Mouse (Mus musculus) forebrain, embryonic 16.5 days (tissue): Measurements from ENCODE around the gene Taf8. TPM values are rescaled to one million over a fixed set of nuclear protein-coding genes. Genes with fewer than 3 reads are reported as not detected.

Experiments used
- ATAC-seq: fragments of 200-750 bp; cut with Nextera tagmentation; 2 replicates; pipeline ENCODE4 v1.8.0; 2017; ENCODE audit warnings: mild to moderate bottlenecking, moderate library complexity
- H3K27ac ChIP-seq: fragments of 300-500 bp; sonication (generic); 2 replicates; pipeline ENCODE4 v1.5.1; 2014; ENCODE audit warnings: low read length, control low read depth
- H3K27me3 ChIP-seq: fragments of 300-500 bp; sonication (generic); replicated peaks from 2 replicates; pipeline ENCODE4 v1.6.1; 2014; ENCODE audit warnings: low read length; ENCODE audit not compliant: control insufficient read depth, insufficient read depth
- H3K36me3 ChIP-seq: fragments of 300-500 bp; sonication (generic); 2 replicates; pipeline ENCODE4 v1.6.1; 2014; ENCODE audit not compliant: control insufficient read depth, insufficient read depth
- H3K4me1 ChIP-seq: fragments of 300-500 bp; sonication (generic); replicated peaks from 2 replicates; pipeline ENCODE4 v1.6.1; 2014; ENCODE audit warnings: low read length; ENCODE audit not compliant: control insufficient read depth, insufficient read depth
- H3K4me2 ChIP-seq: fragments of 300-500 bp; sonication (generic); 2 replicates; pipeline ENCODE4 v1.6.1; 2014; ENCODE audit warnings: mild to moderate bottlenecking, low read length, control low read depth
- H3K4me3 ChIP-seq: fragments of 300-500 bp; sonication (generic); replicated peaks from 2 replicates; pipeline ENCODE4 v1.5.1; 2014; ENCODE audit warnings: mild to moderate bottlenecking, low read length, control low read depth
- H3K9ac ChIP-seq: fragments of 300-500 bp; sonication (generic); replicated peaks from 2 replicates; pipeline ENCODE4 v1.6.1; 2014; ENCODE audit warnings: low read depth, low read length, control low read depth
- H3K9me3 ChIP-seq: fragments of 300-500 bp; sonication (generic); 2 replicates; pipeline ENCODE4 v1.6.1; 2016; ENCODE audit warnings: low read length; ENCODE audit not compliant: control insufficient read depth
- WGBS: fragments of 180-500 bp; shearing (Covaris S2); extraction: QIAGEN DNeasy Blood & Tissue Kit; methylation state at CpG from one replicate; pipeline ENCODE4 v1.1.7; 2014; 5-methylcytosine and 5-hydroxymethylcytosine counted together
- polyA plus RNA-seq: library from polyadenylated mRNA; unstranded; fragments of >200 nt; fragmentation: Nextera tagmentation; extraction: Ambion mirVana; gene quantifications from 2 replicates; pipeline ENCODE4 v1.2.1, GENCODE M21; 2015

The Taf8 gene
- polyA plus RNA-seq, 1 experiment from 2014 or later = 24.9 TPM

GRCm38 (mm10) chr17:47459341-47459919, 42.7 kb downstream of the Taf8 start:
- H3K27me3 ChIP-seq = no peaks in the 10 kb centered on the region
- WGBS = 81% methylated on average over 3 of the region's 3 CpGs
- H3K4me3 ChIP-seq = no peak overlapping the region
- H3K9ac ChIP-seq = no peak overlapping the region
- no peaks in the 10 kb centered on the region for H3K9me3 ChIP-seq
- H3K4me2 ChIP-seq = no peak overlapping the region
- no peak for ATAC-seq
- no peak overlapping the region for H3K27ac ChIP-seq
- H3K36me3 ChIP-seq = no peaks in the 10 kb centered on the region
- no peaks in the 10 kb centered on the region for H3K4me1 ChIP-seq

- no peaks in the 10 kb centered on the region for H3K4me1 ChIP-seq
- no peaks in the 10 kb centered on the region for H3K27me3 ChIP-seq
- H3K9me3 ChIP-seq = no peaks in the 10 kb centered on the region
- no peaks in the 10 kb centered on the region for H3K36me3 ChIP-seq
- WGBS = 99% methylated on average over 2 of the region's 2 CpGs
- ATAC-seq = no peak
- H3K4me2 ChIP-seq = no peak overlapping the region
- H3K27ac ChIP-seq = no peak overlapping the region
- no peak overlapping the region for H3K9ac ChIP-seq
- H3K4me3 ChIP-seq = no peak overlapping the region
Measured at GRCm38 (mm10) chr17:47458936-47459335, 43.2 kb downstream of the Taf8 start.

GRCm38 (mm10) chr17:47458310-47458709, 43.8 kb downstream of the Taf8 start:
- no peaks in the 10 kb centered on the region for H3K9me3 ChIP-seq
- H3K36me3 ChIP-seq = no peaks in the 10 kb centered on the region
- WGBS = 76% methylated on average over 13 of the region's 13 CpGs
- no peak for ATAC-seq
- no peak overlapping the region for H3K27ac ChIP-seq
- no peaks in the 10 kb centered on the region for H3K27me3 ChIP-seq
- H3K4me1 ChIP-seq = no peaks in the 10 kb centered on the region
- H3K4me2 ChIP-seq = no peak overlapping the region
- H3K9ac ChIP-seq = no peak overlapping the region
- H3K4me3 ChIP-seq = no peak overlapping the region

- ATAC-seq = no peak
- no peaks in the 10 kb centered on the region for H3K4me1 ChIP-seq
- H3K9me3 ChIP-seq = no peaks in the 10 kb centered on the region
- no peak overlapping the region for H3K27ac ChIP-seq
- no peak overlapping the region for H3K9ac ChIP-seq
- no peak overlapping the region for H3K4me3 ChIP-seq
- H3K36me3 ChIP-seq = no peaks in the 10 kb centered on the region
- H3K27me3 ChIP-seq = no peaks in the 10 kb centered on the region
- no peak overlapping the region for H3K4me2 ChIP-seq
- WGBS = 47% methylated on average over 8 of the region's 8 CpGs
Measured at GRCm38 (mm10) chr17:47454675-47455074, 47.4 kb downstream of the Taf8 start.

GRCm38 (mm10) chr17:47452886-47453285, 49.2 kb downstream of the Taf8 start:
- Histone ChIP-seq H3K27me3 (no peaks in the 10 kb centered on the region), H3K4me2 (no peak overlapping the region), H3K9me3 (no peaks in the 10 kb centered on the region), H3K36me3 (no peaks in the 10 kb centered on the region), H3K9ac (no peak overlapping the region), H3K4me1 (no peaks in the 10 kb centered on the region), H3K27ac (no peak overlapping the region), H3K4me3 (no peak overlapping the region)
- 55% methylated on average over 7 of the region's 7 CpGs for WGBS
- ATAC-seq = no peak

- no peak overlapping the region for H3K4me2 ChIP-seq
- no peak overlapping the region for H3K4me3 ChIP-seq
- H3K9ac ChIP-seq = no peak overlapping the region
- WGBS = 83% methylated on average over 12 of the region's 12 CpGs
- ATAC-seq = no peak
- no peaks in the 10 kb centered on the region for H3K9me3 ChIP-seq
- no peaks in the 10 kb centered on the region for H3K27me3 ChIP-seq
- H3K27ac ChIP-seq = no peak overlapping the region
- no peaks in the 10 kb centered on the region for H3K36me3 ChIP-seq
- no peaks in the 10 kb centered on the region for H3K4me1 ChIP-seq
Measured at GRCm38 (mm10) chr17:47450880-47451565, 51.1 kb downstream of the Taf8 start.

GRCm38 (mm10) chr17:47450239-47450638, 51.9 kb downstream of the Taf8 start:
- 47% methylated on average over 7 of the region's 7 CpGs for WGBS
- H3K27ac ChIP-seq = no peak overlapping the region
- no peak for ATAC-seq

GRCm38 (mm10) chr17:47449432-47449831, 52.7 kb downstream of the Taf8 start:
- WGBS = 73% methylated on average over 5 of the region's 5 CpGs
- no peak for ATAC-seq
- H3K4me2 ChIP-seq = no peak overlapping the region

More at GRCm38 (mm10) chr17:47450239-47450638, 51.9 kb downstream of the Taf8 start:
- Histone ChIP-seq H3K4me1 (no peaks in the 10 kb centered on the region), H3K9ac (no peak overlapping the region), H3K27me3 (no peaks in the 10 kb centered on the region), H3K36me3 (no peaks in the 10 kb centered on the region), H3K9me3 (no peaks in the 10 kb centered on the region), H3K4me2 (no peak overlapping the region), H3K4me3 (no peak overlapping the region)

GRCm38 (mm10) chr17:47448523-47449372, 53.3 kb downstream of the Taf8 start:
- Histone ChIP-seq H3K27me3 (no peaks in the 10 kb centered on the region), H3K27ac (no peak overlapping the region), H3K4me3 (no peak overlapping the region), H3K36me3 (no peaks in the 10 kb centered on the region), H3K9me3 (no peaks in the 10 kb centered on the region), H3K4me2 (no peak overlapping the region), H3K4me1 (no peaks in the 10 kb centered on the region), H3K9ac (no peak overlapping the region)
- WGBS = 46% methylated on average over 8 of the region's 8 CpGs
- no peak for ATAC-seq

More at GRCm38 (mm10) chr17:47449432-47449831, 52.7 kb downstream of the Taf8 start:
- no peak overlapping the region for H3K4me3 ChIP-seq
- no peaks in the 10 kb centered on the region for H3K36me3 ChIP-seq
- no peak overlapping the region for H3K27ac ChIP-seq
- H3K9ac ChIP-seq = no peak overlapping the region
- H3K4me1 ChIP-seq = no peaks in the 10 kb centered on the region
- H3K9me3 ChIP-seq = no peaks in the 10 kb centered on the region
- H3K27me3 ChIP-seq = no peaks in the 10 kb centered on the region
